Mouse (Mus musculus) liver, embryonic 15.5 days (tissue): ENCODE measurements around the gene Znrf2. TPM values are rescaled to one million over a fixed set of nuclear protein-coding genes. Genes with fewer than 3 reads are reported as not detected.
"Not testable (repeated sequence)": the region's sequence is repeated elsewhere in the genome, so short reads cannot be mapped to it uniquely, and the experiment has no call there.

ENCODE experiments used
- ATAC-seq: fragments of 200-750 bp; cut with Nextera tagmentation; 2 replicates; pipeline ENCODE4 v1.8.0; 2017; ENCODE audit warnings: moderate number of reproducible peaks, mild to moderate bottlenecking, moderate library complexity; ENCODE audit not compliant: insufficient read depth
- H3K27ac ChIP-seq: fragments of 300-500 bp; sonication (generic); replicated peaks from 2 replicates; pipeline ENCODE4 v1.5.1; 2015; ENCODE audit warnings: mild to moderate bottlenecking, inconsistent platforms
- H3K27me3 ChIP-seq: fragments of 300-500 bp; sonication (generic); 2 replicates; pipeline ENCODE4 v1.6.1; 2015; ENCODE audit warnings: mild to moderate bottlenecking, inconsistent platforms
- H3K36me3 ChIP-seq: fragments of 300-500 bp; sonication (generic); replicated peaks from 2 replicates; pipeline ENCODE4 v1.6.1; 2015; ENCODE audit warnings: moderate library complexity, mild to moderate bottlenecking, inconsistent platforms
- H3K4me1 ChIP-seq: fragments of 300-500 bp; sonication (generic); replicated peaks from 2 replicates; pipeline ENCODE4 v1.6.1; 2015; ENCODE audit warnings: inconsistent platforms
- H3K4me2 ChIP-seq: fragments of 300-500 bp; sonication (generic); 2 replicates; pipeline ENCODE4 v1.6.1; 2015; ENCODE audit warnings: moderate library complexity, mild to moderate bottlenecking, inconsistent platforms
- H3K4me3 ChIP-seq: fragments of 300-500 bp; sonication (generic); replicated peaks from 2 replicates; pipeline ENCODE4 v1.5.1; 2015; ENCODE audit warnings: mild to moderate bottlenecking, inconsistent platforms
- H3K9ac ChIP-seq: fragments of 300-500 bp; sonication (generic); 2 replicates; pipeline ENCODE4 v1.6.1; 2015; ENCODE audit warnings: moderate library complexity, mild to moderate bottlenecking, inconsistent platforms
- H3K9me3 ChIP-seq: fragments of 300-500 bp; sonication (generic); replicated peaks from 2 replicates; pipeline ENCODE4 v1.6.1; 2016; ENCODE audit warnings: inconsistent platforms
- WGBS: fragments of 180-500 bp; shearing (Covaris S2); methylation state at CpG from one replicate; pipeline ENCODE4 v1.1.7; 2015; ENCODE audit warnings: mixed read lengths; ENCODE audit not compliant: insufficient replicate concordance; 5-methylcytosine and 5-hydroxymethylcytosine counted together
- polyA plus RNA-seq: library from polyadenylated mRNA; unstranded; fragments of >200 nt; fragmentation: Nextera tagmentation; extraction: Ambion mirVana; gene quantifications from 2 replicates; pipeline ENCODE4 v1.2.1, GENCODE M21; 2015

Gene Znrf2
- polyA plus RNA-seq, 1 experiment from 2014 or later, result 2.1 TPM

- Histone ChIP-seq H3K9me3 (no peaks in the 10 kb centered on the region), H3K27ac (no peak overlapping the region), H3K27me3 (no peaks in the 10 kb centered on the region), H3K36me3 (no peaks in the 10 kb centered on the region), H3K4me1 (peaks cover 54% of the 10 kb centered on the region), H3K4me2 (no peak overlapping the region), H3K4me3 (no peak overlapping the region), H3K9ac (no peak overlapping the region)
- WGBS, result 17% methylated on average over 3 of the region's 3 CpGs
- no peak for ATAC-seq
These were observed 36.0 kb downstream of the Znrf2 start for GRCm38 (mm10) chr6:54852669-54853068.

GRCm38 (mm10) chr6:54854859-54855258 is 38.1 kb downstream of the Znrf2 start:
- Histone ChIP-seq H3K4me3 (no peak overlapping the region), H3K36me3 (no peaks in the 10 kb centered on the region), H3K27ac (no peak overlapping the region), H3K9ac (no peak overlapping the region), H3K9me3 (no peaks in the 10 kb centered on the region), H3K27me3 (no peaks in the 10 kb centered on the region), H3K4me1 (peaks cover 44% of the 10 kb centered on the region), H3K4me2 (no peak overlapping the region)
- ATAC-seq, result no peak
- WGBS, result 58% methylated on average over 4 of the region's 4 CpGs

- Histone ChIP-seq H3K9ac (no peak overlapping the region), H3K27me3 (no peaks in the 10 kb centered on the region), H3K36me3 (no peaks in the 10 kb centered on the region), H3K4me1 (peaks cover 45% of the 10 kb centered on the region), H3K27ac (no peak overlapping the region), H3K4me3 (no peak overlapping the region), H3K9me3 (no peaks in the 10 kb centered on the region), H3K4me2 (no peak overlapping the region)
- WGBS, result 57% methylated on average over 4 of the region's 4 CpGs
- ATAC-seq, result no peak
These were observed 39.3 kb downstream of the Znrf2 start for GRCm38 (mm10) chr6:54855801-54856583.

- H3K4me2 ChIP-seq, ATAC-seq, H3K9me3 ChIP-seq, H3K36me3 ChIP-seq, H3K4me3 ChIP-seq, H3K27ac ChIP-seq, H3K27me3 ChIP-seq, H3K9ac ChIP-seq: not testable (repeated sequence)
- H3K4me1 ChIP-seq, result peaks cover 21% of the 10 kb centered on the region
- 59% methylated on average over 5 of the region's 5 CpGs for WGBS
These were observed 42.4 kb downstream of the Znrf2 start for GRCm38 (mm10) chr6:54859159-54859558.

GRCm38 (mm10) chr6:54860180-54860579 is 43.5 kb downstream of the Znrf2 start:
- no peak overlapping the region for H3K27ac ChIP-seq
- H3K4me1 ChIP-seq, result peaks cover 16% of the 10 kb centered on the region
- H3K4me2 ChIP-seq, result no peak overlapping the region
- no peaks in the 10 kb centered on the region for H3K27me3 ChIP-seq
- H3K9me3 ChIP-seq, result no peaks in the 10 kb centered on the region
- H3K9ac ChIP-seq, result no peak overlapping the region
- no peak overlapping the region for H3K4me3 ChIP-seq
- ATAC-seq, result 0 out of 2 replicates have a peak, but pooled peaks have one; percentile 28
- 0 out of 2 replicates have a peak, but pooled peaks cover 4% of the 10 kb centered on the region for H3K36me3 ChIP-seq

- 58% methylated on average over 5 of the region's 5 CpGs for WGBS
- H3K27ac ChIP-seq, result no peak overlapping the region
- no peaks in the 10 kb centered on the region for H3K9me3 ChIP-seq
- no peak overlapping the region for H3K4me3 ChIP-seq
- no peak for ATAC-seq
- 0 out of 2 replicates have a peak, but pooled peaks cover 4% of the 10 kb centered on the region for H3K36me3 ChIP-seq
- no peaks in the 10 kb centered on the region for H3K27me3 ChIP-seq
- H3K4me1 ChIP-seq, result peaks cover 4% of the 10 kb centered on the region; the same call in 1 of the 2 replicates
- H3K4me2 ChIP-seq, result no peak overlapping the region
- H3K9ac ChIP-seq, result no peak overlapping the region
These were observed 50.2 kb downstream of the Znrf2 start for GRCm38 (mm10) chr6:54866731-54867410.

GRCm38 (mm10) chr6:54867411-54867745 is 50.7 kb downstream of the Znrf2 start:
- no peak overlapping the region for H3K9ac ChIP-seq
- no peak for ATAC-seq
- H3K27me3 ChIP-seq, result no peaks in the 10 kb centered on the region
- H3K4me3 ChIP-seq, result no peak overlapping the region
- 43% methylated on average over 4 of the region's 4 CpGs for WGBS
- 0 out of 2 replicates have a peak, but pooled peaks cover 4% of the 10 kb centered on the region for H3K36me3 ChIP-seq
- H3K4me1 ChIP-seq, result peaks cover 4% of the 10 kb centered on the region; the same call in 1 of the 2 replicates
- no peak overlapping the region for H3K4me2 ChIP-seq
- no peak overlapping the region for H3K27ac ChIP-seq
- no peaks in the 10 kb centered on the region for H3K9me3 ChIP-seq

GRCm38 (mm10) chr6:54873029-54873428 is 56.3 kb downstream of the Znrf2 start:
- no peak overlapping the region for H3K27ac ChIP-seq
- no peak overlapping the region for H3K4me2 ChIP-seq
- no peaks in the 10 kb centered on the region for H3K36me3 ChIP-seq
- H3K9ac ChIP-seq, result no peak overlapping the region
- ATAC-seq, result no peak
- WGBS, result 74% methylated on average over 5 of the region's 5 CpGs
- no peaks in the 10 kb centered on the region for H3K27me3 ChIP-seq
- H3K4me1 ChIP-seq, result peaks cover 4% of the 10 kb centered on the region
- no peaks in the 10 kb centered on the region for H3K9me3 ChIP-seq
- no peak overlapping the region for H3K4me3 ChIP-seq

GRCm38 (mm10) chr6:54876782-54877181 is 60.1 kb downstream of the Znrf2 start:
- Histone ChIP-seq H3K4me2 (no peak overlapping the region), H3K4me1 (peaks cover 4% of the 10 kb centered on the region), H3K9ac (no peak overlapping the region), H3K9me3 (no peaks in the 10 kb centered on the region), H3K36me3 (no peaks in the 10 kb centered on the region), H3K27ac (no peak overlapping the region), H3K4me3 (no peak overlapping the region), H3K27me3 (no peaks in the 10 kb centered on the region)
- 22% methylated on average over 5 of the region's 5 CpGs for WGBS
- no peak for ATAC-seq

GRCm38 (mm10) chr6:54877651-54878050 is 60.9 kb downstream of the Znrf2 start:
- H3K27me3 ChIP-seq, result no peaks in the 10 kb centered on the region
- 49% methylated on average over 3 of the region's 3 CpGs for WGBS
- H3K4me3 ChIP-seq, result no peak overlapping the region
- H3K36me3 ChIP-seq, result no peaks in the 10 kb centered on the region
- H3K9ac ChIP-seq, result no peak overlapping the region
- no peak for ATAC-seq
- H3K4me1 ChIP-seq, result peaks cover 4% of the 10 kb centered on the region
- H3K27ac ChIP-seq, result no peak overlapping the region
- H3K4me2 ChIP-seq, result no peak overlapping the region
- no peaks in the 10 kb centered on the region for H3K9me3 ChIP-seq

GRCm38 (mm10) chr6:54878546-54878945 is 61.8 kb downstream of the Znrf2 start:
- no peaks in the 10 kb centered on the region for H3K36me3 ChIP-seq
- H3K4me2 ChIP-seq, result no peak overlapping the region
- H3K4me1 ChIP-seq, result peaks cover 4% of the 10 kb centered on the region
- no peak overlapping the region for H3K4me3 ChIP-seq
- H3K27me3 ChIP-seq, result no peaks in the 10 kb centered on the region
- H3K9ac ChIP-seq, result no peak overlapping the region
- ATAC-seq, result no peak
- no peaks in the 10 kb centered on the region for H3K9me3 ChIP-seq
- H3K27ac ChIP-seq, result no peak overlapping the region
